Mouse (Mus musculus): ENCODE results near the gene Nt5e.

Gene Nt5e

GRCm38 (mm10) chr9:88394852-88395251 lies 67.9 kb downstream of the Nt5e start:
- no peak for DNase-seq (ENCODE audit: low read depth)

- DNase-seq (ENCODE audit: low read depth) = no peak
These were observed 71.5 kb downstream of the Nt5e start for GRCm38 (mm10) chr9:88398461-88398860.

GRCm38 (mm10) chr9:88404088-88404487 lies 77.1 kb downstream of the Nt5e start:
- no peak for DNase-seq (ENCODE audit: low read depth)

- DNase-seq (ENCODE audit: low read depth) = no peak
These were observed 77.5 kb downstream of the Nt5e start for GRCm38 (mm10) chr9:88404515-88404914.

GRCm38 (mm10) chr9:88409978-88410377 lies 83.0 kb downstream of the Nt5e start:
- no peak for DNase-seq (ENCODE audit: low read depth)

GRCm38 (mm10) chr9:88416752-88417151 lies 89.8 kb downstream of the Nt5e start:
- no peak for DNase-seq (ENCODE audit: low read depth)

All from fibroblast of lung, adult 2 months (primary cell).